Mouse (Mus musculus) intestine, postnatal 0 days (tissue): ENCODE measurements around the gene Jtb. TPM values are rescaled to one million over a fixed set of nuclear protein-coding genes. Genes with fewer than 3 reads are reported as not detected.
"Not testable (repeated sequence)": the region's sequence is repeated elsewhere in the genome, so short reads cannot be mapped to it uniquely, and the experiment has no call there.

Experiments
- ATAC-seq: fragments of 200-750 bp; cut with Nextera tagmentation; 2 replicates; pipeline ENCODE4 v1.8.0; 2017; ENCODE audit warnings: mild to moderate bottlenecking, moderate TSS enrichment, moderate library complexity
- H3K27ac ChIP-seq: fragments of 300-500 bp; sonication (generic); 2 replicates; pipeline ENCODE4 v1.5.1; 2014; ENCODE audit warnings: mild to moderate bottlenecking, low read depth, low read length, moderate library complexity
- H3K27me3 ChIP-seq: fragments of 300-500 bp; sonication (generic); replicated peaks from 2 replicates; pipeline ENCODE4 v1.6.1; 2014; ENCODE audit warnings: low read length, mixed read lengths; ENCODE audit not compliant: control insufficient read depth, insufficient read depth
- H3K36me3 ChIP-seq: fragments of 300-500 bp; sonication (generic); 2 replicates; pipeline ENCODE4 v1.6.1; 2014; ENCODE audit warnings: mild to moderate bottlenecking, moderate library complexity; ENCODE audit not compliant: control insufficient read depth, insufficient read depth
- H3K4me1 ChIP-seq: fragments of 300-500 bp; sonication (generic); replicated peaks from 2 replicates; pipeline ENCODE4 v1.6.1; 2014; ENCODE audit warnings: antibody characterized with exemption, low read length, mixed read lengths; ENCODE audit not compliant: control insufficient read depth, insufficient read depth
- H3K4me2 ChIP-seq: fragments of 300-500 bp; sonication (generic); replicated peaks from 2 replicates; pipeline ENCODE4 v1.6.1; 2014; ENCODE audit warnings: low read depth, mild to moderate bottlenecking, moderate library complexity
- H3K4me3 ChIP-seq: fragments of 300-500 bp; sonication (generic); 2 replicates; pipeline ENCODE4 v1.5.1; 2014; ENCODE audit warnings: low read depth, low read length
- H3K9ac ChIP-seq: fragments of 300-500 bp; sonication (generic); 2 replicates; pipeline ENCODE4 v1.6.1; 2014; ENCODE audit warnings: mild to moderate bottlenecking, low read depth, low read length
- H3K9me3 ChIP-seq: fragments of 300-500 bp; sonication (generic); 2 replicates; pipeline ENCODE4 v1.6.1; 2016; ENCODE audit warnings: mixed run types; ENCODE audit not compliant: control insufficient read depth
- CTCF ChIP-seq: sonication (generic); IDR thresholded peaks from 2 replicates; pipeline ENCODE4 v1.5.1; 2016; ENCODE audit warnings: low read depth, mild to moderate bottlenecking, control low read depth, antibody characterized with exemption, moderate library complexity
- WGBS: fragments of 180-500 bp; shearing (Covaris S2); extraction: QIAGEN DNeasy Blood & Tissue Kit; methylation state at CpG from one replicate; pipeline ENCODE4 v1.1.7; 2014; 5-methylcytosine and 5-hydroxymethylcytosine counted together
- polyA plus RNA-seq: library from polyadenylated mRNA; unstranded; fragments of >200 nt; fragmentation: Nextera tagmentation; extraction: Ambion mirVana; gene quantifications from 2 replicates; pipeline ENCODE4 v1.2.1, GENCODE M21; 2015

Jtb gene
- polyA plus RNA-seq, 1 experiment from 2014 or later, result 169 TPM

GRCm38 (mm10) chr3:90250791-90251190, 19.4 kb downstream of the Jtb start:
- 0 out of 2 replicates have a peak overlapping the region, but pooled peaks have one; percentile 6 for H3K4me2 ChIP-seq
- 0 out of 2 replicates have a peak overlapping the region, but pooled peaks have one; percentile 11 for H3K27ac ChIP-seq
- TF ChIP-seq CTCF, result no peak
- 74% methylated on average over 6 of the region's 6 CpGs for WGBS
- H3K36me3 ChIP-seq, result peaks cover 16% of the 10 kb centered on the region
- no peak for ATAC-seq
- H3K4me3 ChIP-seq, result no peak overlapping the region
- no peak overlapping the region for H3K9ac ChIP-seq
- no peaks in the 10 kb centered on the region for H3K9me3 ChIP-seq
- no peaks in the 10 kb centered on the region for H3K27me3 ChIP-seq
- H3K4me1 ChIP-seq, result 0 out of 2 replicates have a peak, but pooled peaks cover 4% of the 10 kb centered on the region

DNA sequence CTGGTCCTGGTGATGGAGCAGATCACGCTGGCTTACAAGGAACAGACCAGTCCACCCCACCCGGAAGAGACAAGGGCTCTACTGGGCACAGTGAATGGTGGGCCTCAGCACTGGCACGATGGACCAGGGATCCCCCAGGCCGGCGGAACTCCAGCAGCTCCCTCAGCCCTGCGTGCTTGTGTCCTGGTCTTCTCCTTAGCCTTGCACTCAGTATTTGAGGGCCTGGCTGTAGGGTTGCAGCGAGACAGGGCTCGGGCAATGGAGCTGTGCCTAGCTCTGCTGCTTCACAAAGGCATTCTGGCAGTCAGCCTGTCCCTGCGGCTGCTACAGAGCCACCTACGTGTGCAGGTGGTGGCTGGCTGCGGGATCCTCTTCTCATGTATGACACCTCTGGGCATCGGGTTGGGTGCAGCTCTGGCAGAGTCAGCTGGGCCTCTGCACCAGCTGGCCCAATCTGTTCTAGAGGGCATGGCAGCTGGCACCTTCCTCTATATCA, 20.4 kb downstream of the Jtb start:
- not testable (repeated sequence) for H3K27ac ChIP-seq, H3K27me3 ChIP-seq, H3K9me3 ChIP-seq, H3K4me2 ChIP-seq, ATAC-seq, H3K9ac ChIP-seq, H3K4me3 ChIP-seq, H3K4me1 ChIP-seq
- peaks cover 17% of the 10 kb centered on the region for H3K36me3 ChIP-seq
- 95% methylated on average over 9 of the region's 12 CpGs for WGBS

GRCm38 (mm10) chr3:90252659-90253058, 21.3 kb downstream of the Jtb start:
- H3K4me3 ChIP-seq, H3K27ac ChIP-seq, H3K9me3 ChIP-seq, H3K4me1 ChIP-seq, H3K9ac ChIP-seq, H3K27me3 ChIP-seq, ATAC-seq, H3K4me2 ChIP-seq: not testable (repeated sequence)
- WGBS, result 91% methylated on average over 2 of the region's 2 CpGs
- H3K36me3 ChIP-seq, result peaks cover 21% of the 10 kb centered on the region

- H3K9me3 ChIP-seq, H3K4me3 ChIP-seq, H3K27ac ChIP-seq, H3K4me1 ChIP-seq, H3K9ac ChIP-seq, ATAC-seq, H3K27me3 ChIP-seq, H3K4me2 ChIP-seq: not testable (repeated sequence)
- WGBS, result 72% methylated on average over 1 of the region's 1 CpGs
- H3K36me3 ChIP-seq, result peaks cover 24% of the 10 kb centered on the region
These were observed 21.8 kb downstream of the Jtb start for GRCm38 (mm10) chr3:90253174-90253573.

- peak within 1 kb of the TSS; percentile 74 for H3K4me2 ChIP-seq
These were observed 22.4 kb downstream of the Jtb start, which contains the start of gene Crtc2 for GRCm38 (mm10) chr3:90253653-90254418. TSS of gene Crtc2 (plus strand) at chr3:90254163.

DNA sequence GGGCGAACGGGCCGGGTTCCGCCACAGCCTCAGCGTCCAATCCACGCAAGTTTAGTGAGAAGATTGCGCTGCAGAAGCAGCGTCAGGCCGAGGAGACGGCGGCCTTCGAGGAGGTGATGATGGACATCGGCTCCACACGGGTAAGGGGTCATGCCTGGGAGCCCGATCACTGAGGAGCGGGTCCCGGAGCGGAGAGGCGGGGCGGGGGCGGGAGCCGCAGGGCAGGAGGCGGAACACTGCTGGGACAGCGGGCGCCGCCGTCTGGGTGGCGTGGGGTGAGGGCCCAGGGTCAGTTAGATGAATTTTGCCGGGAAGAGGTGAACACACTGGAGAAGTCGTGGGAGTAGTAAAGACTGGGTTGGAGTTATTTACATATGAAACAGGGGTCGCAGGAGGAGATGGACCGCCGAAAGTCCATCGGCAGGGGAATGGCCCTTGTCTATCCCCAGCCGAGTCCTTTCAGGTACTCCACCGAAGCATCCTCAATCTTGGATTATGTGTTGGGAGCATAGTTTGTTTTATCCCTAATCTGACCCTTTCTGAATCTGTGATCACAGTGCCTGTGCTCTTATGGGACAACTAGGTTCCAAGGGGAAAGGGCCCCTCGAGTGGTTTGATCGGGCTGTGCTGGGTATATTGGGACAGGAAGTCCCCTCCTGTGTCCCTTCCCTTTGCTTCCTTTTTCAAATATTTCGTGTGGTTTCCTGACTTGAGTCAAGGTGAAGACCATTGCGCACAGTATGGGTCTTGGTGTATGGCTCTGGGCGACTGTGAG, 23.2 kb downstream of the Jtb start:
- Histone ChIP-seq H3K4me1 (0 out of 2 replicates have a peak, but pooled peaks cover 4% of the 10 kb centered on the region), H3K9me3 (no peaks in the 10 kb centered on the region), H3K4me3 (peak overlapping the region; percentile 91), H3K9ac (peak overlapping the region; percentile 85), H3K27ac (peak overlapping the region; percentile 81), H3K27me3 (no peaks in the 10 kb centered on the region), H3K4me2 (peak overlapping the region; percentile 74), H3K36me3 (peaks cover 34% of the 10 kb centered on the region)
- peak; percentile 38 for TF ChIP-seq CTCF
- under 1% methylated on average over 41 of the region's 41 CpGs for WGBS
- peak; percentile 53 for ATAC-seq

More at GRCm38 (mm10) chr3:90253653-90254418, 22.4 kb downstream of the Jtb start, which contains the start of gene Crtc2:
- TF ChIP-seq CTCF, result no peak
- H3K27me3 ChIP-seq, result no peaks in the 10 kb centered on the region
- peak; percentile 96 for ATAC-seq
- H3K9me3 ChIP-seq, result no peaks in the 10 kb centered on the region
- peak within 1 kb of the TSS; percentile 91 for H3K4me3 ChIP-seq
- H3K9ac ChIP-seq, result peak within 1 kb of the TSS; percentile 85
- under 1% methylated on average over 39 of the region's 40 CpGs for WGBS
- peaks cover 27% of the 10 kb centered on the region for H3K36me3 ChIP-seq
- 0 out of 2 replicates have a peak, but pooled peaks cover 4% of the 10 kb centered on the region for H3K4me1 ChIP-seq
- H3K27ac ChIP-seq, result peak within 1 kb of the TSS; percentile 81
